Mouse (Mus musculus) cerebellum, adult 2 months (tissue): ENCODE measurements around the gene Gm10188.

Experiments
- CTCF ChIP-seq: fragments of 200-500 bp; IDR thresholded peaks from 2 replicates; pipeline ENCODE4 v1.5.1; 2011; ENCODE audit warnings: low read depth, mild to moderate bottlenecking, control low read depth, low read length, moderate library complexity, borderline replicate concordance; ENCODE audit not compliant: insufficient read depth
- POLR2A ChIP-seq: fragments of 200-500 bp; IDR thresholded peaks from 2 replicates; pipeline ENCODE4 v1.6.1; 2011; ENCODE audit warnings: low read length, control low read depth, borderline replicate concordance; ENCODE audit not compliant: insufficient read depth

- no peak for TF ChIP-seq CTCF
- TF ChIP-seq POLR2A, result no peak
Measured at GRCm38 (mm10) chr1:132245010-132245409, 15.4 kb upstream of the Gm10188 start.
